Mouse (Mus musculus): ENCODE measurements around the gene Pqlc2. TPM values are rescaled to one million over a fixed set of nuclear protein-coding genes. Genes with fewer than 3 reads are reported as not detected.

Pqlc2 gene
- polyA plus RNA-seq (2012; fragmentation: generic; extraction: Trizol), result 5.6 TPM

- Histone ChIP-seq H3K79me2 (ENCODE audit: control insufficient read depth, insufficient read depth) (no peaks in the 10 kb centered on the region), H3K4me2 (ENCODE audit: low read depth) (peak within 1 kb of the TSS; percentile 93), H3K4me3 (peak within 1 kb of the TSS; percentile 43), H3ac (ENCODE audit: control insufficient read depth, insufficient read length) (peak within 1 kb of the TSS; percentile 47), H3K36me3 (ENCODE audit: control insufficient read depth, insufficient read depth) (no peaks in the 10 kb centered on the region), H3K27me3 (ENCODE audit: control insufficient read depth, insufficient read depth, insufficient read length) (no peaks in the 10 kb centered on the region)
- no peak for TF ChIP-seq MYOD1 (IDR thresholded peaks at IDR 0.05; ENCODE audit: control insufficient read depth in 1 of 3, insufficient read length in 2 of 3, low read depth in 2 of 3)
- peak; percentile 99 for TF ChIP-seq POLR2AphosphoS2 (IDR thresholded peaks at IDR 0.05; ENCODE audit: insufficient read length, low read depth)
- peak; percentile 69 for TF ChIP-seq USF1 (IDR thresholded peaks at IDR 0.05; ENCODE audit: low read depth)
- peak; percentile 100 for TF ChIP-seq POLR2A (IDR thresholded peaks at IDR 0.05; ENCODE audit: insufficient read length, low read depth)
Measured at GRCm38 (mm10) chr4:139310171-139310898, at the start of gene Pqlc2, which contains the start of gene Akr7a5. TSS of gene Pqlc2 (minus strand) at chr4:139310708. TSS of gene Akr7a5 (plus strand) at chr4:139310744.

GRCm38 (mm10) chr4:139357211-139357610 lies 46.7 kb upstream of the Pqlc2 start:
- H3K4me3 ChIP-seq, result no peak overlapping the region
- H3K27me3 ChIP-seq (ENCODE audit: control insufficient read depth, insufficient read depth, insufficient read length), result no peaks in the 10 kb centered on the region
- no peak overlapping the region for H3K4me2 ChIP-seq (ENCODE audit: low read depth)
- H3K79me2 ChIP-seq (ENCODE audit: control insufficient read depth, insufficient read depth), result peaks cover 14% of the 10 kb centered on the region
- H3ac ChIP-seq (ENCODE audit: control insufficient read depth, insufficient read length), result no peak overlapping the region
- peaks cover 19% of the 10 kb centered on the region for H3K36me3 ChIP-seq (ENCODE audit: control insufficient read depth, insufficient read depth)
- TF ChIP-seq SRF (IDR thresholded peaks at IDR 0.05; ENCODE audit: control insufficient read depth, insufficient read length, low read depth) (no peak), POLR2AphosphoS2 (IDR thresholded peaks at IDR 0.05; ENCODE audit: insufficient read length, low read depth) (no peak), POLR2A (IDR thresholded peaks at IDR 0.05; ENCODE audit: insufficient read length, low read depth) (no peak), E2F4 (IDR thresholded peaks at IDR 0.05; ENCODE audit: insufficient read depth) (no peak), TCF12 (IDR thresholded peaks at IDR 0.05; ENCODE audit: insufficient read depth, poor library complexity, severe bottlenecking) (no peak), REST (IDR thresholded peaks at IDR 0.05; ENCODE audit: insufficient read depth, insufficient read length) (no peak), CEBPB (IDR thresholded peaks at IDR 0.05; ENCODE audit: insufficient read depth, poor library complexity, severe bottlenecking) (no peak), TCF3 (IDR thresholded peaks at IDR 0.05; ENCODE audit: insufficient read length, low read depth) (no peak), USF1 (IDR thresholded peaks at IDR 0.05; ENCODE audit: low read depth) (no peak), MYOD1 (IDR thresholded peaks at IDR 0.05; ENCODE audit: control insufficient read depth in 1 of 3, insufficient read length in 2 of 3, low read depth in 2 of 3) (no peak), MAX (IDR thresholded peaks at IDR 0.05; ENCODE audit: low read depth) (no peak), MYOG (IDR thresholded peaks at IDR 0.05; ENCODE audit: control insufficient read depth in 1 of 3, insufficient read depth in 1 of 3, insufficient read length in 2 of 3, low read depth in 2 of 3) (no peak)

- H3K79me2 ChIP-seq (ENCODE audit: control insufficient read depth, insufficient read depth), result peaks cover 37% of the 10 kb centered on the region
- peak overlapping the region; percentile 82 for H3K4me2 ChIP-seq (ENCODE audit: low read depth)
- H3K36me3 ChIP-seq (ENCODE audit: control insufficient read depth, insufficient read depth), result peaks cover 19% of the 10 kb centered on the region
- H3ac ChIP-seq (ENCODE audit: control insufficient read depth, insufficient read length), result peak overlapping the region; percentile 43
- H3K4me3 ChIP-seq, result peak overlapping the region; percentile 99
- H3K27me3 ChIP-seq (ENCODE audit: control insufficient read depth, insufficient read depth, insufficient read length), result no peaks in the 10 kb centered on the region
- TF ChIP-seq POLR2AphosphoS2 (IDR thresholded peaks at IDR 0.05; ENCODE audit: insufficient read length, low read depth) (no peak), MAX (IDR thresholded peaks at IDR 0.05; ENCODE audit: low read depth) (no peak), E2F4 (IDR thresholded peaks at IDR 0.05; ENCODE audit: insufficient read depth) (no peak), TCF12 (IDR thresholded peaks at IDR 0.05; ENCODE audit: insufficient read depth, poor library complexity, severe bottlenecking) (no peak), REST (IDR thresholded peaks at IDR 0.05; ENCODE audit: insufficient read depth, insufficient read length) (no peak), TCF3 (IDR thresholded peaks at IDR 0.05; ENCODE audit: insufficient read length, low read depth) (no peak), USF1 (IDR thresholded peaks at IDR 0.05; ENCODE audit: low read depth) (no peak), CEBPB (IDR thresholded peaks at IDR 0.05; ENCODE audit: insufficient read depth, poor library complexity, severe bottlenecking) (no peak), POLR2A (IDR thresholded peaks at IDR 0.05; ENCODE audit: insufficient read length, low read depth) (no peak), SRF (IDR thresholded peaks at IDR 0.05; ENCODE audit: control insufficient read depth, insufficient read length, low read depth) (no peak), MYOG (IDR thresholded peaks at IDR 0.05; ENCODE audit: control insufficient read depth in 1 of 3, insufficient read depth in 1 of 3, insufficient read length in 2 of 3, low read depth in 2 of 3) (no peak), MYOD1 (IDR thresholded peaks at IDR 0.05; ENCODE audit: control insufficient read depth in 1 of 3, insufficient read length in 2 of 3, low read depth in 2 of 3) (no peak)
Measured at GRCm38 (mm10) chr4:139352832-139353231, 42.3 kb upstream of the Pqlc2 start.

- Histone ChIP-seq H3K4me3 (peak within 1 kb of the TSS; percentile 99), H3K27me3 (ENCODE audit: control insufficient read depth, insufficient read depth, insufficient read length) (no peaks in the 10 kb centered on the region), H3K79me2 (ENCODE audit: control insufficient read depth, insufficient read depth) (peaks cover 37% of the 10 kb centered on the region), H3K36me3 (ENCODE audit: control insufficient read depth, insufficient read depth) (peaks cover 14% of the 10 kb centered on the region), H3ac (ENCODE audit: control insufficient read depth, insufficient read length) (peak within 1 kb of the TSS; percentile 43), H3K4me2 (ENCODE audit: low read depth) (peak within 1 kb of the TSS; percentile 93)
- TF ChIP-seq E2F4 (IDR thresholded peaks at IDR 0.05; ENCODE audit: insufficient read depth), result peak; percentile 51
- no peak for TF ChIP-seq TCF3 (IDR thresholded peaks at IDR 0.05; ENCODE audit: insufficient read length, low read depth)
- peak; percentile 63 for TF ChIP-seq POLR2AphosphoS2 (IDR thresholded peaks at IDR 0.05; ENCODE audit: insufficient read length, low read depth)
- peak; percentile 12 for TF ChIP-seq SRF (IDR thresholded peaks at IDR 0.05; ENCODE audit: control insufficient read depth, insufficient read length, low read depth)
- peak; percentile 83 for TF ChIP-seq POLR2A (IDR thresholded peaks at IDR 0.05; ENCODE audit: insufficient read length, low read depth)
- no peak for TF ChIP-seq CEBPB (IDR thresholded peaks at IDR 0.05; ENCODE audit: insufficient read depth, poor library complexity, severe bottlenecking)
- peak; percentile 79 for TF ChIP-seq MAX (IDR thresholded peaks at IDR 0.05; ENCODE audit: low read depth)
- peak; percentile 27 for TF ChIP-seq USF1 (IDR thresholded peaks at IDR 0.05; ENCODE audit: low read depth)
- no peak for TF ChIP-seq REST (IDR thresholded peaks at IDR 0.05; ENCODE audit: insufficient read depth, insufficient read length)
- no peak for TF ChIP-seq TCF12 (IDR thresholded peaks at IDR 0.05; ENCODE audit: insufficient read depth, poor library complexity, severe bottlenecking)
- TF ChIP-seq MYOG (IDR thresholded peaks at IDR 0.05; ENCODE audit: control insufficient read depth in 1 of 3, insufficient read depth in 1 of 3, insufficient read length in 2 of 3, low read depth in 2 of 3), result peak in 1 of 3 experiments; percentile 25
- TF ChIP-seq MYOD1 (IDR thresholded peaks at IDR 0.05; ENCODE audit: control insufficient read depth in 1 of 3, insufficient read length in 2 of 3, low read depth in 2 of 3), result no peak
Measured at GRCm38 (mm10) chr4:139351931-139352711, 41.6 kb upstream of the Pqlc2 start, which contains the start of the genes Mrto4, Emc1 and Ubr4. TSS of gene Mrto4 (minus strand) at chr4:139352576. TSS of gene Emc1 (plus strand) at chr4:139352587. TSS of gene Ubr4 (plus strand) at chr4:139352609.

Data from myocyte (in vitro differentiated cells).